Comparison of ENCODE assay signal across 32 mouse cellular contexts in genomic region chr3:149503992-149504391, GRCm38 (mm10).
"Had no signal": no experiment of that assay in that cellular context is flagged by ENCODE, and none has a peak within 500 bp of the region (broad histone marks: within the 10 kb centered on the region; RNA-seq: fewer than 3 reads in every experiment).

No protein-coding gene starts in this region.

- H3K4me2 ChIP-seq: heart, embryonic 11.5 days; heart, embryonic 12.5 days; heart, embryonic 13.5 days; heart, embryonic 15.5 days; hindbrain, embryonic 12.5 days; hindbrain, embryonic 13.5 days; hindbrain, embryonic 14.5 days; hindbrain, embryonic 15.5 days; intestine, embryonic 15.5 days; kidney, embryonic 15.5 days had no signal

- H3K36me3 ChIP-seq: heart, embryonic 10.5 days; heart, embryonic 12.5 days; heart, embryonic 13.5 days; heart, embryonic 15.5 days; hindbrain, embryonic 10.5 days; hindbrain, embryonic 12.5 days; hindbrain, embryonic 13.5 days; hindbrain, embryonic 15.5 days; intestine, embryonic 15.5 days; kidney, embryonic 15.5 days had no signal

- H3K4me1 ChIP-seq: hindbrain, embryonic 10.5 days; hindbrain, embryonic 12.5 days; hindbrain, embryonic 13.5 days; hindbrain, embryonic 15.5 days; intestine, embryonic 15.5 days; kidney, embryonic 15.5 days had no signal

- H3K27ac ChIP-seq: heart, embryonic 10.5 days; heart, embryonic 13.5 days; heart, embryonic 15.5 days; hindbrain, embryonic 10.5 days; hindbrain, embryonic 12.5 days; hindbrain, embryonic 13.5 days; hindbrain, embryonic 14.5 days; hindbrain, embryonic 15.5 days; hindbrain, postnatal 0 days; intestine, embryonic 15.5 days; kidney, embryonic 15.5 days; kidney, postnatal 0 days; layer of hippocampus, adult 2 months; left cerebral cortex, adult 2 months had no signal

- DNase-seq: heart, postnatal 10 days; heart, postnatal 14 days; heart, postnatal 36 days; heart, postnatal 4 days; kidney, adult 11 months; kidney, adult 18-20 months; kidney, adult 2 months; kidney, adult 8-10 months; kidney, adult 9 months; kidney, postnatal 10 days; kidney, postnatal 14 days; kidney, postnatal 25 days; kidney, postnatal 36 days; kidney, postnatal 4 days; layer of hippocampus, adult 9-11 months; layer of hippocampus, postnatal 36 days had no signal

- H3K9me3 ChIP-seq: heart, embryonic 10.5 days; heart, embryonic 12.5 days; heart, embryonic 13.5 days; heart, embryonic 15.5 days; hindbrain, embryonic 10.5 days; hindbrain, embryonic 12.5 days; hindbrain, embryonic 13.5 days; hindbrain, embryonic 15.5 days; intestine, embryonic 15.5 days; kidney, embryonic 15.5 days had no signal

- H3K4me3 ChIP-seq: heart, embryonic 10.5 days; heart, embryonic 12.5 days; heart, embryonic 13.5 days; heart, embryonic 15.5 days; hindbrain, embryonic 10.5 days; hindbrain, embryonic 12.5 days; hindbrain, embryonic 13.5 days; hindbrain, embryonic 15.5 days; intestine, embryonic 15.5 days; kidney, embryonic 15.5 days; layer of hippocampus, adult 2 months; left cerebral cortex, adult 2 months had no signal

- H3K9ac ChIP-seq: heart, embryonic 12.5 days; heart, embryonic 13.5 days; heart, embryonic 15.5 days; hindbrain, embryonic 12.5 days; hindbrain, embryonic 13.5 days; hindbrain, embryonic 14.5 days; hindbrain, embryonic 15.5 days; intestine, embryonic 15.5 days; kidney, embryonic 15.5 days had no signal

- H3K27me3 ChIP-seq: heart, embryonic 15.5 days; hindbrain, embryonic 12.5 days; hindbrain, embryonic 13.5 days; hindbrain, embryonic 15.5 days; intestine, embryonic 15.5 days; kidney, embryonic 15.5 days had no signal
